ENCODE assay signal across 23 mouse cellular contexts in the genomic region with DNA sequence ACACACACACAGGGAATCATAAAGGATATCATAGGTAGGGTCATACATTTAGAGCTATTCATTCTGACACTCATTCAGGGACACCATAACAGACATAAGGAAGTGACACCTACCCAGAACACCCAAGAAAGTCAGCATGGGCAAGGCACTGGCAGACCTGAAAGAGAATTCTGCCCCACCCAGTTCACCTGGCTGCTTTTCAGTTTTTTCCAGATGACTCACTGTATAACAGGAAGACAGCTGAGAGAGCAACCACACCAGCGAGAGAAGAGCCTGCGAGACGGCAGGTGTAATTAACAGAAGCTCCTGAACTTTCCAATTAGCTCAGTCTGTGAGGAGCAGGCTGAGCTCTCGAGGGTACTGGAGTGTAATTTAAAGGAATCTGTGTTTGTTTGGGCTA. TPM values are rescaled to one million over a fixed set of nuclear protein-coding genes. Genes with fewer than 3 reads are reported as not detected.
DNase-seq lines count a peak whose midpoint lies in the region; ATAC-seq and TF ChIP-seq lines count a peak whose summit lies in the region.
"Had no signal": no experiment of that assay in that cellular context is flagged by ENCODE, and none has a peak within 500 bp of the region (broad histone marks: within the 10 kb centered on the region; RNA-seq: fewer than 3 reads in every experiment).

No protein-coding gene starts in this region.

- WGBS in midbrain, postnatal 0 days = 77% methylated on average over 4 of the region's 4 CpGs
- 77% methylated on average over 4 of the region's 4 CpGs for WGBS in midbrain, embryonic 13.5 days
- WGBS in large intestine, adult 2 months = 15% methylated on average over 4 of the region's 4 CpGs
- WGBS in stomach, postnatal 0 days = 40% methylated on average over 4 of the region's 4 CpGs

- no peak overlapping the region for H3K27ac ChIP-seq in midbrain, postnatal 0 days (ENCODE audit: low read depth, low read length)
- H3K27ac ChIP-seq in midbrain, embryonic 13.5 days = no peak overlapping the region
- H3K27ac ChIP-seq in stomach, postnatal 0 days (replicated peaks) = no peak overlapping the region

- no peaks in the 10 kb centered on the region for H3K36me3 ChIP-seq in midbrain, postnatal 0 days (ENCODE audit: insufficient read depth, low read length)
- no peaks in the 10 kb centered on the region for H3K36me3 ChIP-seq in midbrain, embryonic 13.5 days
- H3K36me3 ChIP-seq in stomach, postnatal 0 days (ENCODE audit: control insufficient read depth, insufficient read depth, low read length) = no peaks in the 10 kb centered on the region
- H3K36me3 ChIP-seq: G1E had no signal

- no peak overlapping the region for H3K4me3 ChIP-seq in midbrain, postnatal 0 days (ENCODE audit: low read depth, low read length)
- no peak overlapping the region for H3K4me3 ChIP-seq in midbrain, embryonic 13.5 days (replicated peaks)
- no peak overlapping the region for H3K4me3 ChIP-seq in stomach, postnatal 0 days (ENCODE audit: low read depth, low read length)

- no peak for TF ChIP-seq EP300 in stomach, postnatal 0 days (optimal IDR thresholded peaks at IDR 0.05)

- H3K9ac ChIP-seq in midbrain, postnatal 0 days (replicated peaks; ENCODE audit: low read length, poor library complexity, severe bottlenecking) = no peak overlapping the region
- no peak overlapping the region for H3K9ac ChIP-seq in midbrain, embryonic 13.5 days (replicated peaks)
- no peak overlapping the region for H3K9ac ChIP-seq in stomach, postnatal 0 days (ENCODE audit: low read length)

- H3K4me2 ChIP-seq in midbrain, postnatal 0 days (ENCODE audit: low read depth, low read length, poor library complexity, severe bottlenecking) = no peak overlapping the region
- H3K4me2 ChIP-seq in midbrain, embryonic 13.5 days (replicated peaks) = no peak overlapping the region
- no peak overlapping the region for H3K4me2 ChIP-seq in stomach, postnatal 0 days (replicated peaks; ENCODE audit: low read depth)

- H3K9me3 ChIP-seq in midbrain, postnatal 0 days (ENCODE audit: low read length) = peaks cover 8% of the 10 kb centered on the region; the same call in 1 of the 2 replicates
- H3K9me3 ChIP-seq in midbrain, embryonic 13.5 days = peaks cover 14% of the 10 kb centered on the region; the same call in 1 of the 2 replicates
- no peaks in the 10 kb centered on the region for H3K9me3 ChIP-seq in stomach, postnatal 0 days (ENCODE audit: control insufficient read depth, low read length)

- peak; percentile 24 for DNase-seq in midbrain, postnatal 0 days (ENCODE audit: low spot score)
- peak; percentile 27 for DNase-seq in induced T-regulatory cell, adult 2 months (ENCODE audit: low read depth)
- DNase-seq in large intestine, adult 2 months (ENCODE audit: low read depth, low spot score) = peak; percentile 79
- peak; percentile 21 for DNase-seq in stomach, postnatal 0 days (ENCODE audit: low spot score)
- no peak for DNase-seq in frontal cortex, postnatal 36 days (ENCODE audit: low spot score in 2 of 2)
- DNase-seq in embryo, embryonic 10 days (ENCODE audit: low spot score) = no peak
- DNase-seq in gastrocnemius, adult 8-10 months (ENCODE audit: low spot score in 2 of 2) = no peak
- DNase-seq: adrenal gland, adult 2 months; adrenal gland, adult 8-10 months; adrenal gland, postnatal 10 days; adrenal gland, postnatal 14 days; adrenal gland, postnatal 25 days; adrenal gland, postnatal 36 days; B cell, adult 2 months; cerebellum, adult 11 months; cerebellum, adult 11-12 months had no signal

- ATAC-seq in midbrain, postnatal 0 days (ENCODE audit: low FRiP score) = no peak
- ATAC-seq in midbrain, embryonic 13.5 days = no peak
- ATAC-seq in stomach, postnatal 0 days (ENCODE audit: low FRiP score, low TSS enrichment) = peak; percentile 71; the same call in 1 of the 2 replicates
- ATAC-seq: activated CD4-positive, CD25-positive, alpha-beta regulatory T cell, adult 4 months; CD4-positive, CD25-positive, alpha-beta regulatory T cell, adult 4 months; Patski had no signal

- no peaks in the 10 kb centered on the region for H3K27me3 ChIP-seq in midbrain, postnatal 0 days (ENCODE audit: insufficient read depth, low read length)
- H3K27me3 ChIP-seq in midbrain, embryonic 13.5 days = no peaks in the 10 kb centered on the region
- no peaks in the 10 kb centered on the region for H3K27me3 ChIP-seq in stomach, postnatal 0 days (ENCODE audit: control insufficient read depth, insufficient read depth, low read length)

- TF ChIP-seq CTCF in midbrain, postnatal 0 days (IDR thresholded peaks at IDR 0.05) = no peak
- TF ChIP-seq CTCF in stomach, postnatal 0 days (IDR thresholded peaks at IDR 0.05; ENCODE audit: low read depth) = no peak

- no peaks in the 10 kb centered on the region for H3K4me1 ChIP-seq in midbrain, postnatal 0 days (ENCODE audit: insufficient read depth, low read length)
- H3K4me1 ChIP-seq in midbrain, embryonic 13.5 days (replicated peaks) = no peaks in the 10 kb centered on the region
- H3K4me1 ChIP-seq in stomach, postnatal 0 days (replicated peaks; ENCODE audit: control insufficient read depth, insufficient read depth) = no peaks in the 10 kb centered on the region

RNA-seq across cellular contexts. Expression of gene Lrrc27, which starts 43.6 kb away (rescaled TPM):
- total RNA-seq in midbrain, postnatal 0 days (2014; rRNA removed) = 2.5 and 2.7 TPM in 2 replicates
- polyA plus RNA-seq in midbrain, postnatal 0 days (2015; fragmentation: Nextera tagmentation; extraction: Ambion mirVana) = 5.6 and 6.6 TPM in 2 replicates
- polyA plus RNA-seq in midbrain, embryonic 13.5 days (2015; fragmentation: Nextera tagmentation; extraction: Ambion mirVana) = 4.8 and 6.8 TPM in 2 replicates
- polyA plus RNA-seq in large intestine, adult 2 months (2012; rRNA removed) = 1.0 and 2.6 TPM in 2 replicates
- 3.6 and 5.1 TPM in 2 replicates for polyA plus RNA-seq in stomach, postnatal 0 days (2015; fragmentation: Nextera tagmentation; extraction: Ambion mirVana)
- total RNA-seq in gastrocnemius, adult 8-10 months (2022) = 1 to 10 TPM; 1.2 to 2.8 (median 2.2) TPM
- polyA plus RNA-seq: G1E had no signal

RNA-seq across cellular contexts. Expression of gene Stk32c, which starts 44.0 kb away (rescaled TPM):
- 33.2 and 35.6 TPM in 2 replicates for total RNA-seq in midbrain, postnatal 0 days (2014; rRNA removed)
- polyA plus RNA-seq in midbrain, postnatal 0 days (2015; fragmentation: Nextera tagmentation; extraction: Ambion mirVana) = 2.4 TPM in 2 replicates
- polyA plus RNA-seq in midbrain, embryonic 13.5 days (2015; fragmentation: Nextera tagmentation; extraction: Ambion mirVana) = 0.49 and 0.79 TPM in 2 replicates
- polyA plus RNA-seq in large intestine, adult 2 months (2012; rRNA removed) = 2.7 and 3.5 TPM in 2 replicates
- 0.11 TPM in 1 of 2 replicates, not detected in the other for polyA plus RNA-seq in stomach, postnatal 0 days (2015; fragmentation: Nextera tagmentation; extraction: Ambion mirVana)
- under 1 TPM in 2 of 4 experiments, not detected in 2; 0.13 to 0.20 TPM for total RNA-seq in gastrocnemius, adult 8-10 months (2022)
- total RNA-seq: CH12.LX, G1E, MEL had no signal
- polyA plus RNA-seq: G1E had no signal

Comparison
In these comparisons a context has a peak if more than half of its experiments do, and no peak if none do; other contexts are left out.
1. DNase-seq: peak in midbrain, postnatal 0 days (single experiment), induced T-regulatory cell, adult 2 months (single experiment), large intestine, adult 2 months (single experiment) and stomach, postnatal 0 days (single experiment); none in frontal cortex, postnatal 36 days (0 of 2), embryo, embryonic 10 days (single experiment) and gastrocnemius, adult 8-10 months (0 of 2).